Comparison of ENCODE assay signal across 9 mouse cellular contexts in genomic region chr10:125917436-125917871, GRCm38 (mm10). TPM values are rescaled to one million over a fixed set of nuclear protein-coding genes. Genes with fewer than 3 reads are reported as not detected.
A peak's percentile ranks its signal among the peaks of the same experiment; 100 is the strongest.
DNase-seq lines count a peak whose midpoint lies in the region; ATAC-seq lines count a peak whose summit lies in the region.
"Had no signal": no experiment of that assay in that cellular context is flagged by ENCODE, and none has a peak within 500 bp of the region (broad histone marks: within the 10 kb centered on the region; RNA-seq: fewer than 3 reads in every experiment).

No protein-coding gene starts in this region.

- peak overlapping the region; percentile 34 for H3K4me2 ChIP-seq in heart, embryonic 14.5 days (ENCODE audit: low read length)
- peak overlapping the region; percentile 37 for H3K4me2 ChIP-seq in midbrain, embryonic 13.5 days (replicated peaks)

- no peaks in the 10 kb centered on the region for H3K36me3 ChIP-seq in heart, embryonic 14.5 days (ENCODE audit: control insufficient read depth, insufficient read depth, low read length)
- H3K36me3 ChIP-seq in hindbrain, embryonic 10.5 days = no peaks in the 10 kb centered on the region
- H3K36me3 ChIP-seq in midbrain, embryonic 13.5 days = no peaks in the 10 kb centered on the region

- ATAC-seq in heart, embryonic 14.5 days (ENCODE audit: insufficient number of reproducible peaks, insufficient read depth, low FRiP score, low read depth) = no peak; the same call in 1 of the 2 replicates
- peak; percentile 50 for ATAC-seq in midbrain, embryonic 13.5 days
- no peak for ATAC-seq in megakaryocyte-erythroid progenitor cell, adult 5-6 weeks (replicated peaks; ENCODE audit: low FRiP score, low TSS enrichment, poor library complexity, severe bottlenecking)

- H3K9me3 ChIP-seq in heart, embryonic 14.5 days (ENCODE audit: control insufficient read depth, low read length) = no peaks in the 10 kb centered on the region
- no peaks in the 10 kb centered on the region for H3K9me3 ChIP-seq in hindbrain, embryonic 10.5 days
- no peaks in the 10 kb centered on the region for H3K9me3 ChIP-seq in midbrain, embryonic 13.5 days

- DNase-seq in heart, adult 11 months = no peak
- DNase-seq in ZHBTc4 (ENCODE audit: low read depth, low spot score) = peak; percentile 78
- peak; percentile 20 for DNase-seq in hindbrain, embryonic 10.5 days (ENCODE audit: low spot score)
- DNase-seq in adipocyte (ENCODE audit: low spot score) = no peak
- no peak for DNase-seq in spleen, adult 18-20 months
- DNase-seq: lung, postnatal 14 days had no signal

- no peak overlapping the region for H3K27ac ChIP-seq in heart, embryonic 14.5 days (replicated peaks in 1 of 2; ENCODE audit: control insufficient read depth in 1 of 2, insufficient read depth in 1 of 2, low read depth in 2 of 2, low read length in 2 of 2)
- no peak overlapping the region for H3K27ac ChIP-seq in hindbrain, embryonic 10.5 days
- no peak overlapping the region for H3K27ac ChIP-seq in midbrain, embryonic 13.5 days

- H3K4me3 ChIP-seq in heart, embryonic 14.5 days (ENCODE audit: control insufficient read depth in 1 of 2, insufficient read depth in 1 of 2, low read depth in 1 of 2, low read length in 2 of 2) = no peak overlapping the region
- H3K4me3 ChIP-seq in hindbrain, embryonic 10.5 days = peak overlapping the region; percentile 29
- no peak overlapping the region for H3K4me3 ChIP-seq in midbrain, embryonic 13.5 days (replicated peaks)

- no peaks in the 10 kb centered on the region for H3K27me3 ChIP-seq in heart, embryonic 14.5 days (ENCODE audit: control insufficient read depth, insufficient read depth, low read length)
- no peaks in the 10 kb centered on the region for H3K27me3 ChIP-seq in hindbrain, embryonic 10.5 days (ENCODE audit: insufficient read depth, poor library complexity, severe bottlenecking)
- H3K27me3 ChIP-seq in midbrain, embryonic 13.5 days = no peaks in the 10 kb centered on the region

- WGBS in heart, embryonic 14.5 days = 4% methylated on average over 9 of the region's 9 CpGs
- 14% methylated on average over 9 of the region's 9 CpGs for WGBS in hindbrain, embryonic 10.5 days
- 17% methylated on average over 9 of the region's 9 CpGs for WGBS in midbrain, embryonic 13.5 days

- H3K4me1 ChIP-seq in heart, embryonic 14.5 days (ENCODE audit: control insufficient read depth in 2 of 2, insufficient read depth in 2 of 2, low read length in 2 of 2) = peaks cover 0 to 3% of the 10 kb centered on the region in 2 experiments; a peak in 1 of 4 replicates
- H3K4me1 ChIP-seq in hindbrain, embryonic 10.5 days (replicated peaks) = peaks cover 25% of the 10 kb centered on the region
- peaks cover 10% of the 10 kb centered on the region; the same call in 1 of the 2 replicates for H3K4me1 ChIP-seq in midbrain, embryonic 13.5 days (replicated peaks)

- H3K9ac ChIP-seq in heart, embryonic 14.5 days (ENCODE audit: low read length) = no peak overlapping the region
- H3K9ac ChIP-seq in midbrain, embryonic 13.5 days (replicated peaks) = no peak overlapping the region

RNA-seq across cellular contexts. Expression of gene Lrig3, which starts 48.5 kb away (rescaled TPM):
- 0.85 and 1.7 TPM in 2 replicates for polyA plus RNA-seq in heart, embryonic 14.5 days (2014; fragmentation: Nextera tagmentation; extraction: Ambion mirVana)
- 14.3 and 15.1 TPM in 2 replicates for polyA plus RNA-seq in hindbrain, embryonic 10.5 days (2016; fragmentation: Nextera tagmentation; extraction: Ambion mirVana)
- 3.6 and 4.0 TPM in 2 replicates for polyA plus RNA-seq in midbrain, embryonic 13.5 days (2015; fragmentation: Nextera tagmentation; extraction: Ambion mirVana)
- 0.52 and 0.59 TPM in 2 replicates for total RNA-seq in megakaryocyte-erythroid progenitor cell, adult 5-6 weeks (2014; fragmentation: Nextera tagmentation)
- total RNA-seq in megakaryocyte-erythroid progenitor cell, adult 5-6 weeks (2017) = 1.3 TPM in 1 of 2 replicates, not detected in the other

Comparison
In these comparisons a context has a peak if more than half of its experiments do, and no peak if none do; other contexts are left out.
1. DNase-seq: peak in ZHBTc4 (single experiment) and hindbrain, embryonic 10.5 days (single experiment); none in heart, adult 11 months (single experiment), adipocyte (single experiment) and spleen, adult 18-20 months (0 of 2).